Mouse (Mus musculus) testis, adult 2 months (tissue): ENCODE measurements around the gene Slc25a42.

ENCODE experiments used
- CTCF ChIP-seq: fragments of 200-500 bp; IDR thresholded peaks from 2 replicates; pipeline ENCODE4 v1.5.1; 2012; ENCODE audit warnings: low read depth, mild to moderate bottlenecking, inconsistent platforms, low read length, moderate library complexity; ENCODE audit not compliant: control insufficient read depth, insufficient read depth, insufficient replicate concordance
- POLR2A ChIP-seq: fragments of 200-500 bp; IDR thresholded peaks from 2 replicates; pipeline ENCODE4 v1.6.1; 2012; ENCODE audit warnings: low read depth, mild to moderate bottlenecking, inconsistent platforms, low read length, moderate library complexity; ENCODE audit not compliant: control insufficient read depth

GRCm38 (mm10) chr8:70188707-70189106, 23.4 kb downstream of the Slc25a42 start:
- TF ChIP-seq CTCF: no peak
- TF ChIP-seq POLR2A: no peak
